Mouse (Mus musculus): ENCODE results near the gene Pcbp2. TPM values are rescaled to one million over a fixed set of nuclear protein-coding genes. Genes with fewer than 3 reads are reported as not detected.

The Pcbp2 gene
- total RNA-seq, 2 experiments from 2014 or later, result 382 to 414 TPM

- DNase-seq, result no peak
Measured at GRCm38 (mm10) chr15:102460409-102460808, 9.9 kb upstream of the Pcbp2 start.

GRCm38 (mm10) chr15:102460971-102461370 lies 9.4 kb upstream of the Pcbp2 start:
- intact Hi-C loops (cut with DNase I; ENCODE audit: low total_unique reads), result no loop called here
- DNase-seq, result no peak

More at GRCm38 (mm10) chr15:102460409-102460808, 9.9 kb upstream of the Pcbp2 start:
- intact Hi-C loops (cut with DNase I; ENCODE audit: low total_unique reads), result no loop called here

GRCm38 (mm10) chr15:102461430-102462075 lies 8.8 kb upstream of the Pcbp2 start:
- intact Hi-C loops (cut with DNase I; ENCODE audit: low total_unique reads), result no loop called here

DNA sequence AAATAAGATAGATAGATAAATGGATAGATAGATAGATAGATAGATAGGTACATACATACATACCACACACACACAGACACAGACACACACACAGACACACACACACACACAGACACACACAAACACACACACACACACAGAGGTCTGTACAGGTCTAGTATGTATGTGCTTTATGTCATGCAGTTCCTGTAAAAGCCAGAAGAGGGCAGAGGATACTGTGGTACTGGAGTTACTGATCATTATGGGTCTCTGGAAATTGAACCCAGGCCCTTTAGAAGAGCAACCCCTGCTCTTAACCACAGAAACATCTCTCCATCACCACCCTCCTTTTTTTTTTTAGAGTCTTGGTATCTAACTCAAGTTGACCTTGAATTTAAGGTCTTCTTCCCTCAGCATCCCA lies 6.7 kb upstream of the Pcbp2 start:
- intact Hi-C loops (cut with DNase I; ENCODE audit: low total_unique reads), result no loop called here
- DNase-seq, result no peak

More at GRCm38 (mm10) chr15:102461430-102462075, 8.8 kb upstream of the Pcbp2 start:
- DNase-seq, result no peak

DNA sequence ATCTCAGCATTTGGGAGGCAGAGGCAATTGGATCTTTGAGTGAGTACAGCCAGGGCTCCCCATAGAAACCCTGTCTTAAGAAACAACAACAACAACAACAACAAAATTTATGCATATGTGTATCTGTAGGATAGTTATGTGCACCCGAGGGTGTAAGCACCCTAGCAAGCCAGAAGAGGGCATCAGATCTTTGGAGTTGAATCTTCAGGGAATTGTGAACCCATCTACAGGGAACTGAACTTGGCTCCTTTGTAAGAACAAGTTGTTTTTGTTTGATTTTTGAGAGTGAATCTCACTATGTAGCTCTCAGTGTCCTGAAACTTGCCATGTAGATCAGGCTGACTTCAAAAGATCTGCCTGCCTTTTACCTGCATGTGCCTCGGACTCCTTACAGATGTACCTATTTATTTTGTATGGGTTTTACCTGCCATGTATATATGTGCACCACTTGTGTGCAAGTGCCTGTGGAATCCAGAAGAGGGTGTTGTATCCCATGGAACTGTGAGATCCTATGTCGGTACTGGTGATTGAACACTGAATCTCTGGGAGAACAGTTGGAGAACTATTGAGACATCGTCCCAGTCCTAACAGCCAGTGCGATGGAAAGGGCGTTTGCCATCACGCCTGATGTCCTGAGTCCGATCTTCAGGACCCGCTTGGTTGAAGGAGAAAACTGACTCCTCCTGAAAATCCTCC lies 1.5 kb upstream of the Pcbp2 start:
- no peak for DNase-seq
- intact Hi-C loops (cut with DNase I; ENCODE audit: low total_unique reads), result no loop called here

DNA sequence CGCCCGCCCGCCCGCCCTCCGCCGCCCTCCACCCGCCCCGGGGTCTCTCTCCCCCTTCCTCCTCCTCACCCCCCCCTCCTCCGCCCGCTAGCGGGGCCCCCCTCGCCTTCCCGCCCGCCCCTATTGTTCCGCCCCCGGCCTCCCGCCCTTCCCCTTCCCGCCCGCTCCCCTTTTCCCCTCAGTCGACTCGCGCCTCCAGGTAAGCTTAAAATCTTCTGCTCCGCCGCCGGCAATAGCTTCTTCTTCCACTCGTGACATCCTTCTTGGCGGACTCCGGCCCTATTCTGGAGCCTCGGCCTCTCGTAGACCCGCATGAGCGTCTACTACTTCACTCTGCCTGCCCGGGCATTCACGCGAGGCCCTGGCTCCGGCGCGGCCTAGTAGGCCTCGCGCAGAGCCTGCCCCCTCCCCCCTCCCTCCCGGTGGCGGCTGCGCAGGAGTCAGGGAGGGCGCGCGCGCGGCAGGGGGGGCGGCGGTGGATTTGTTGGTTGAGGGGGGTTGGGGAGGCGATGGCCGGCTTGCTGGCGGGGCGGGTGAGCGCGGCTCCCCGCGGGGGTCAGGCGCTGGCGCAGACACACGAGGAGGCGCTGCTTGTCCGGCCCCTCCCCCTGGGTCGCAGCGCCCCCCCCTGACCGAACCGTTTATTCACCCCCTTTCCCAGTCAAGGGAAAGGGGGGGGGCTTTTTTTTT lies 411 bp downstream of the Pcbp2 start:
- DNase-seq, result peak; percentile 89
- intact Hi-C loops (cut with DNase I; ENCODE audit: low total_unique reads), result no loop called here

GRCm38 (mm10) chr15:102471295-102471645 lies 931 bp downstream of the Pcbp2 start:
- intact Hi-C loops (cut with DNase I; ENCODE audit: low total_unique reads), result no loop called here
- DNase-seq, result no peak

DNA sequence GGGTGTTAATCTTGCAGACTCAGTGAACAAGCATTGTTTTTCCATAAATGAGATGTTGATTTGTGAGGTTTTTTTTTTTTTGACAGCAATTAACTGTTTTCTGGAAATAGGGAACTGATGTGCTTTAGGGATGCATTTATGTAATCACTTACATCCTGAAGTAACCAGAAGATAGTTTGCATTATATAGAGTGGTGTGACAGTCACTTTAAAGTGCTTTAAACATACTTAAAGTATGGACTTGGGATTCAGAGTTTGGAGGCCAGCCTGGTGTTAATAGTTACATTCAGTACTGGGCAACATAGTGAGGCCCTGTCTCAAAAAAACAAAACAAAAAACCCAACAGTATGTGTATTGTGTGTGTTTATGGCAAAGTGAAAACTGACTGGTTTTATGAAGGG lies 1.4 kb downstream of the Pcbp2 start:
- no peak for DNase-seq
- intact Hi-C loops (cut with DNase I; ENCODE audit: low total_unique reads), result no loop called here

DNA sequence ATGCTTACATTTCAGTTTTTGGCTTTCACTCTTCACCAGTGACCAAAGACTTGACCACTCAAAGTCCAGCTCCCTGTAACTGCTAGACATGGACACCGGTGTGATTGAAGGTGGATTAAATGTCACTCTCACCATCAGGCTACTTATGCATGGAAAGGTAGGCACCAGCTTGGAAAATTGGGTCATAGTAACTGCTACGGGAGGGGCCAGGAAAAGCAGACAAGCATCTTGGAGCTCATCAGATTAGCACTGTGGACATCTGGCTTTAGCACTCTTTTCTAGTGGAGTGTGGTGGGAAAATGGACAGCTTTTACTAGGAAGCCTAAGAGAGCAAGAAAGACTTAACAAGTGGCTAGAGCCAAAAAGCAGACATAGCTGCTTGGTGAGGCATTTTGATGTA lies 2.9 kb downstream of the Pcbp2 start:
- DNase-seq, result no peak
- intact Hi-C loops (cut with DNase I; ENCODE audit: low total_unique reads), result no loop called here

GRCm38 (mm10) chr15:102474520-102474919 lies 4.2 kb downstream of the Pcbp2 start:
- DNase-seq, result no peak
- intact Hi-C loops (cut with DNase I; ENCODE audit: low total_unique reads), result no loop called here

- DNase-seq, result no peak
- intact Hi-C loops (cut with DNase I; ENCODE audit: low total_unique reads), result no loop called here
Measured at GRCm38 (mm10) chr15:102483136-102483535, 12.8 kb downstream of the Pcbp2 start.

DNA sequence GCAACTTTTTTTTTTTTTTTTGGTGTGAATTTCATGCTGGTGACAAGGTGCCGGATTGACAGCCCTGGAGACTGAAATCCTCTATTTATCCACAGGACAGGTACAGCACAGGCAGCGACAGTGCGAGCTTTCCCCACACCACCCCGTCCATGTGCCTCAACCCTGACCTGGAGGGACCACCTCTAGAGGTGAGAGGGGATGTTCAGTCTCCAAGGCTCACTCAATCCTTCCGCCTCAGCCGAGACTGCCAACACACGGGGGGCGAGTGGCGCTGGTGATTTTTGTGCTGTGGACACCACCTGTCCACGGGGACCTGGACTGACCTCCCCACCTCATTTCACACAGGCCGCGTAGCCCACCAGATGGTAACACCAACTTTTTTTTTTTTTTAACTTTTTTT lies 15.5 kb downstream of the Pcbp2 start:
- no peak for DNase-seq
- intact Hi-C loops (cut with DNase I; ENCODE audit: low total_unique reads), result no loop called here

DNA sequence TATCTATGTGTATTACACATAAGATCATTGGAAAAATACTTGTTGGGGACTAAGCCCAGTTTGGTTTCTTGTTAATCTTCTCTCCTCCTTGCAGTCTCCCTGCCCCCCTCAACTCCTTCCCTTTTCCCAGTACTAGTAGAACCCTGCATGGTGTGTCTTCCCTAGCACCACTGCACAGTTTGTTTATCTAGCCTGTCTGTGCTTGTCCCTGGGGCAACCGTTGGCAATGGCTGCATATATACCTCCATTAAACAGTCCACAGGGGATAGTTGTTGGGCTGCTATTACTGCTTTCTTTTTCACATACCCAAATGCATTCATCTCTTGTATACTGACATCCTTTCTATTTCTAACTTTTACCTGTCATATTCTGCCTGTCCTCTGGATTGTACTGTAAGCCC lies 17.3 kb downstream of the Pcbp2 start:
- DNase-seq, result no peak
- intact Hi-C loops (cut with DNase I; ENCODE audit: low total_unique reads), result no loop called here

GRCm38 (mm10) chr15:102498322-102498721 lies 28.0 kb downstream of the Pcbp2 start:
- intact Hi-C loops (cut with DNase I; ENCODE audit: low total_unique reads), result no loop called here
- DNase-seq, result no peak

DNA sequence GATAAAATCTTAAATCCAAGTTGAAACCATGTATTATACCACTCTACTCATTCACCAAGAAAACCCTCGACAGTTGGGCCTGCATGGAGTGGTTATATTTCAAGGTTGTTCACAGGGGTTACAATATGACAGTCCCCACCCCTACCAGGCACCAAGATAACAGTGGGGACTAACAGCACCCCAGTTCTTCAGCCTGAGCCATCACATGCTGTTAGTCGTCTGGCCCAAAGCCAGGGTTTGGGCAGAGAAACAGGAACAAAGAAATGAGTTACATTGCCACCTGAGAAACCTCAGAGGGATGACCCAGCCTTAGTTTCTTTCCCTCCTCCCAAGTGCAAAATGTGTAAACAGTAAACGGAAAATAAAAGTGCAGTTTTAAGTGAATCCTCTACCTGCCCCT lies 29.0 kb downstream of the Pcbp2 start:
- DNase-seq, result no peak
- intact Hi-C loops (cut with DNase I; ENCODE audit: low total_unique reads), result no loop called here

DNA sequence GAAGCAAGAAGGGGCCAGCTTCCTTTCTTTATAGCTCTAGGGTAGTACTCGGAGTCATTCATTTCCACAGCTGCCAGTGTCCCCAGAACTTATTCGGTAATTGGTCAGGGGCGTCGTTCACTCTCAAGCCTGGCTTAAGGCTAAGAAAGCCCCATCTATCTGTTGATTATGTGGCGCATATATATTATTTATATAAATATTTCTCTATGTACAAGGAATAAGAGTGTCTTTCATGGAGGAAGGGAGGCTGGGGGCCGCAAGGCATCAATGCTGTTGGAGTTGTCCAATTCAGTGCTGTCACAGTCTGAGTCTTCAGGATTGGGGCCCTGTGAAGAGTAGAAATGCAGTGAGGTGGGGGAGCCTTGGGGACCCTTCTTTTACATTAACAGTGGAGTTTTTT lies 29.5 kb downstream of the Pcbp2 start:
- DNase-seq, result no peak
- intact Hi-C loops (cut with DNase I; ENCODE audit: low total_unique reads), result no loop called here

GRCm38 (mm10) chr15:102500479-102500878 lies 30.1 kb downstream of the Pcbp2 start:
- intact Hi-C loops (cut with DNase I; ENCODE audit: low total_unique reads), result no loop called here
- DNase-seq, result no peak

DNA sequence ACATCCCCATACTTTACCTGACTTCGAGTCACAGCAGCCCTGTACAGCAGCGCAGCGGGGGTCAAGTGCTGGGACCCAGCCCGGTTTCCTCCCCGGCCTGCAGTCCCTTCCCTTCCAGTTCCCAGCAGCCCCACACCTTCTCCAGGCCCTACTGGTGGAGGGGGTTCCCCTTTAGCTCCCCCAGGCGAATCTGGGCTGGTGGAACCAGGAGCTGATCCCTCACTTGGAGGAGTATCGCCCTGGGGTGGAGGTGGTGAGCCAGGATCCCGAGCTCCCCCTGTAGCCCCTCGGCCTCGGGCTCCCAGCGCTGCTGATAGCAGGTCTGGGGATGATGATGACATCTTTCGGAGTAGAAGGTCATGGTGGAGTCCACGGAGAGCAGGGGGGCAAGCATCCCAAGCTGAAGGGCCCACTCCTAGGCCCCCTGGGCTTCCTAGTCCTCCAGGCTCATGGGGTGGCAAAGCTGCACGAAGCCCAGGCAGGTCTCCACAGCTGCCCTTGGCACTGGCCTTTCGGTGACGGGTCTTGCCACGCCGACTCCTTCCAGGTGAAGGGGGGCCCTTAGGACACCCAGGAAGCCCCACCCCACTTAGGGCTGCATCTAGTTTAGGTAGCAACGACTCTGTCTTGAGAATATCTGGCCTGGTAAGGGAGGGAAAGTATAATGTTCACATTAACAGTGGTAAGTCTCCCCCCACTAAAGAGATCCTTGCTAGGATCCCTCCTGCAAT lies 30.9 kb downstream of the Pcbp2 start:
- DNase-seq, result no peak
- intact Hi-C loops (cut with DNase I; ENCODE audit: low total_unique reads), result no loop called here

GRCm38 (mm10) chr15:102502254-102502840 lies 32.0 kb downstream of the Pcbp2 start:
- no peak for DNase-seq
- intact Hi-C loops (cut with DNase I; ENCODE audit: low total_unique reads), result no loop called here

GRCm38 (mm10) chr15:102503447-102503846 lies 33.1 kb downstream of the Pcbp2 start, which contains the start of gene Gm10337:
TSS of gene Gm10337 (plus strand) at chr15:102503722.
- intact Hi-C loops (cut with DNase I; ENCODE audit: low total_unique reads), result no loop called here
- no peak for DNase-seq
